Mouse (Mus musculus): ENCODE measurements at regions not wholly inside any gene's neighbourhood (a gene's known extent, or its start where the extent isn't known, plus 50 kb on each side); places are given as distances from the start of the nearest gene placed in this dataset.
"Not testable (repeated sequence)": the region's sequence is repeated elsewhere in the genome, so short reads cannot be mapped to it uniquely, and the experiment has no call there.

DNA sequence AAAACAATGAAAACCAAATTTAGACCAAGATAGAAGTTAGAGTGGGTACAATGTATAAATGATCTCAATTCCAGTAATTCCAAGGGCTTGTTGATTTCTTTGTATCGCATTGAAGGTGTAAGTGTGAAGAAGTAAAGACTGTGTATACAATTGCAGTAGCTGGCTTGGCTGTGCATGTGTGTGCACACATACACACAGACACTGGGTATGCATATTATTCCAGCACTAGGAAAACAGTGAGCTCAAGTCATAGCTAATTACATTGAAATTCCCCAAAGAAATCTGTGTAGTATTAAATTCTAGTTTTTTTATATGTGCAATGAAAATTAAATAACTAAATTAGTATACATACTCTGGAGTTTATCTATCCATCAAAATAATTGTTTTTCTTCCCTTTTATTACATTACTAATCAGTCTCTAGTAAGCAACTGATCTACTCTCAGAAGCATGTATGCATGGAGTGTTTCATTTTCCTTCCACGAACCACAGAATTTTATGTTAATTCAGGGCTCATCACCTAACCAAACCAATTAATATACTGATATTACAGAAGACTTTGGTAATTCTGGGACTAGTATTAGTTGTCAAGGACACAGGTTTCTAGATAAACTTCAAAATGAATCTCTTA lies 56.5 kb downstream of the Gm8797 start:
- in situ Hi-C loops (cut with MseI, MboI) = no loop called here

DNA sequence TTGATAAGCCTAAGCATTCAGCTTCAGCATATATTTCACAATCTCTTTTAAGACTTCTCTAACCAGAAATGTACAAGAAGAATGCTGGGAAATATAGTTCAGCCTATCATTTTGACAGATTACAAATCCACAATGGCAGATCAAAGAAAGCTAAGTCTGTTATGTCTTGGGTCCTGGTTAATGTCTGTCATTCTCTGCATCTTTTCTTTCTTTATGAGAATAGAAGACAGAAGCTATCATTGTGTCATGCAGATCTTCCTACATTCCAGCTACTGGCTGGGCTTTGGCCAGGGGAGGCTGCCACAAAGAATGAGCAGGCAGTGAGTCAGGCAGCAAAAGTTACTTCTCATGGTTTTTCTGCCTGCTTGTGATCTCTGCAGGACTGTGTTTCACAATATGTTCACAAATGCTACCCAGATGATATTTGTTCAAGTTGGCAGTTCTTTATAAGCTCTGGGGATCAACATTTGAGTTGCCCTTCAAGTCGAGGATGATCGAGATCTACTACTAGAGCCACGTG lies 60.5 kb downstream of the Gm8797 start:
- in situ Hi-C loops (cut with MseI, MboI) = no loop called here

DNA sequence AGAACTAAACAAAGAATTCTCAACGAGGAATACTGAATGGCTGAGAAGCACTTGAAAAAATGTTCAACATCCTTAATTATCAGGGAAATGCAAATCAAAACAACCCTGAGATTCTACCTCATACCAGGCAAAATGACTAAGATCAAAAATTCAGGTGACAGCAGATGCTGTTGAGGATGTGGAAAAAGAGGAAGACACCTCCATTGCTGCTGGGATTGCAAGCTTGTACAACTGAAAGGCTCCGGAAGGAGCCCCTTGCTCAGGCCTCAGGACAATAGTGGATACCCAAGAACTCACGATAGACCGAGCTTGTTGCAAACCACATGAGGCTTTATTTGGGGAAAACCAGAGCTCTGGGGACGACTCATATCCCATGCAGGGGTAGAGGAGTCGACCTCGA lies 69.6 kb downstream of the Gm8797 start:
- in situ Hi-C loops (cut with MseI, MboI) = not testable (repeated sequence)

DNA sequence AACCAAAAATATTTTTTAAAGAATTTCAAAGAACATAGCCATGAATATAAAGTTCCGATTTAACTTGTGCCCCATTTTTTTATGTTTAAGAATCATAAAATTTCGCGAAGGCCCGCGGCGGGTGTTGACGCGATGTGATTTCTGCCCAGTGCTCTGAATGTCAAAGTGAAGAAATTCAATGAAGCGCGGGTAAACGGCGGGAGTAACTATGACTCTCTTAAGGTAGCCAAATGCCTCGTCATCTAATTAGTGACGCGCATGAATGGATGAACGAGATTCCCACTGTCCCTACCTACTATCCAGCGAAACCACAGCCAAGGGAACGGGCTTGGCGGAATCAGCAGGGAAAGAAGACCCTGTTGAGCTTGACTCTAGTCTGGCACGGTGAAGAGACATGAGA lies 109.6 kb downstream of the Gm8797 start:
- in situ Hi-C loops (cut with MseI, MboI) = not testable (repeated sequence)

DNA sequence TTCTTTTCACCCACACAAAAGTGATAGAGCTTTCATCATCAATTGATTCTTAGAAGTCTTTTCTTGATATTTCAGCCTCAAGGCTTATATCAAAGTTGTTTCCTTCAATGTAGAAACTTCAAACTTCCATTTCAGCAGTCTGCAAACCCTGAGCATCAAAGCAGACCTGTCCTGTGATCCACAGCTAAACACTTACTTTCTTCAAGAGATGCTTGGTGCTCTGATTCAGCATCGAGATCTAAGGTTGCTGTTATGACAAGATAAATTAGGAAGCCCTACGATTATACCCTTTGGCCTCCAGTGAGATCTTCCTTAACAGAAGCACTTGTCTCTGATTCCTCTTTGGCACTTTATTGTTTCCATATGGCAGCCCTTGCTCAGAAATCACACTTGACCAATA lies 119.8 kb downstream of the Gm8797 start:
- in situ Hi-C loops (cut with MseI, MboI) = no loop called here

DNA sequence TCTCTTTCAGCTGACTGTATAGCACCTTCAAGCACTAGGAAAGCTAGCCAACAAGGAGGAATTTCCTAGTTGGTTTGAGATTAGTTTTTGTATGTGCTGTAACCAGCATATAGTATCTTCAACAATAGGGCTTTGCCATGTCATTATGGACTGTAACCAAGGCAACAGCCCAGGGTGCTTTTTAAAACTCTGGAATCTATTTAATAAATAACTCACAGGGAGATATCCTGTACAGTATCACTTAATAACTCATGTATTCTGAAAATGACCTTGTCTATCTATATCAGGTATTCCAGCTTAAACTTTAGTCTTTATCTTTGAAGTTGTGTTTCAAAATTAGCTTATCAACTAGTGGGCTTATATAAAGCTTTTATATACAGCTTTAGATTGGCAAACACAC lies 128.5 kb downstream of the Gm8797 start:
- in situ Hi-C loops (cut with MseI, MboI) = no loop called here

DNA sequence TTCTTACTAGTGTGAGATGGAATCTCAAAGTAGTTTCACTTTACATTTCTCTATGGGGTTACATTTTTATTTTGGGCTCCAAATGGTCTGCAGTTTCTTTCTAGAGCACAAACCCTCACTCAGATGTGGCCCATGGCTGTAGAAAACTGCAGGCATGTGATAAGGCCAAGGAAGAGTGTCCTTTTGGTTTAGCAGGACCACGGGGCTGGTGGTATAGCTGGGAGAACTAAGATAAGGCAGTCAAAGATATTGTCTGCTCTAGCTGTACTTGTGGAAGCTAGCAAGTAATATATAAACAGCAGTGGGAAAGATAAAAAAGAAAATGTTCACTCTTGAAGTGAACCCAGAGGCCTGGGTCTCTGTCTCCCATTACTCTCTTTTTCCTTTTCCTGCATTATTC lies 166.9 kb downstream of the Gm8797 start:
- in situ Hi-C loops (cut with MseI, MboI) = no loop called here

DNA sequence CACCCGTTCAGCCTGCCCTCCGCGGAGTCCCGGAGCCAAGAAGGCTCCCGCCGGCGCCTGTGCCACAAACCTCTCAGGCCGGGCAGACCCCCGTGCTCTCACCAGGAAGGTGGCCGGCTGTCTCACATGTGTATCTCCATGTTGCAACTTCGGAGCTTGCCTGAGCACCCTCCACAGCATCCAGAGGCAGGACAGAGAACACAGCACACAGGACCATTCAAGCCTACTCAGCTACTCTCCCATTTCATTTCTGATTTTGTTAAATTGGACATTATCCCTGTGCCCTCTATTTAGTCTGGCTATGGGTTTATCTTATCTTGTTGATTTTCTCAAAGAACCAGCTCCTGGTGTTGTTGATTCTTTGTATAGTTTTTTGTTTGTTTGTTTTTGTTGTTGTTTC lies 199.6 kb downstream of the Gm8797 start:
- in situ Hi-C loops (cut with MseI, MboI) = not testable (repeated sequence)

DNA sequence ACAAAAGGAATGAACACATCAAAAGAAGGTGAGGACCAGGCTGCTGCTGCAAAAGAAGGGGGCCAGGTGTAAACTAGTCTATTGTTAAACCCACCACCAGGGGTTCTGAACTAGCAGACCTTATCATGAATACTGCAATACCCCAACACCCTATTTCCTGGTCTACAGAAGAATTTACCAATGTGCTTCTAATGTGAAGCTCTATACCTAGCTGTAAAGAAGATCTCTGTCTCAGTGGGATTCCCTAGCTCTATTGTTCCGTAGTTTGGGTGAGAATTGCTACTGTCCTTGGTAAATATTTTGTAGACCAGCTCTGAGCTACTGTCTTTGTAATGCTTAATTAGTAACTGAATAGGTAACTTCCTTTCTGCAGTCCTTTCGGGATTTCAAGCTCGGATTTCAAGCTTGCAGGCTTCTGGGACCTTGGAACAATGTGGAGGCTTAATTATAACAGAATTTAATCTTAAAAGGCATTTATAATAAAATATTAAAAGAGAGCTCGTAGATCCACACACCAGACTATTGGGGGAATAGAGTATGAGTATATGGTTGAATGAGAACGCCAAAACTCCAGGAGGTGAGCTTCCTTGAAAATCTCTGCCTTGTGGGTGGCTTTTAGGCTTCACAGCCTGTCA lies 238.5 kb downstream of the Gm8797 start:
- in situ Hi-C loops (cut with MseI, MboI) = not testable (repeated sequence)

DNA sequence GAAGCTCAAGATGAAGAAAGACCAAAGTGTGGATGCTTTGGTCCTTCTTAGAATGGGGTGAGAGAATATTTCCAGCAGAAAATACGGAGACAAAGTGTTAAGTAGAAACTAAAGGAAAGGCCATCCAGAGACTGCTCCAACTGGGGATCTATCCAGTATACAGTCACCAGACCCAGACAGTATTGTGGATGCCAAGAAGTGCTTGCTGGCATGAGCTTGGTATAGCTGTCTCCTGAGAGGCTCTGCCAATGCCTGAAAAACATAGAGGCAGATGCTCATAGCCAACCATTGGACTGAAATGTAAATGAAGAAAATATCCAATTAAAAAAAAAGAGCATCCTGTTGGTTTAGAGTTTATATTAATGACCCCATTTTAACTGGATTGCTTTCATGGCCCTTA lies 253.8 kb downstream of the Gm8797 start:
- in situ Hi-C loops (cut with MseI, MboI) = no loop called here

DNA sequence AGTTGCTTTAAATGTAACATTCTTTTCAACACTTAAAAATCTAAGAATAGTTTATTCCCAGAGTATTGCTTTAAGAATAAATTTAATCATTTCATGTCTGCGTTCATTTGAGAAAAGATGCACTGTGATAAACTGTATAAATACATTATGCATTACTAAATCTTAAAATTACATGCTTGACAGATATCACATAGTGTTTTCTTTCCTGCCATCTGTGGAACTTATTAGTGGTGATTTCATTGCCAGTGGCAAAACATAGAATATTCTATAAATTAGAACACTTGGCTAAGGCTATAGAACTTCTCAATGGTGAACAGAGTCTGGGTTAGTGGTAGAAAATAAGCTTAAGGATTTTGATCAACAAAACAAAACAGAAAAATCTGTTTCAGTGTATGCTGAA lies 268.1 kb downstream of the Gm8797 start:
- in situ Hi-C loops (cut with MseI, MboI) = no loop called here

DNA sequence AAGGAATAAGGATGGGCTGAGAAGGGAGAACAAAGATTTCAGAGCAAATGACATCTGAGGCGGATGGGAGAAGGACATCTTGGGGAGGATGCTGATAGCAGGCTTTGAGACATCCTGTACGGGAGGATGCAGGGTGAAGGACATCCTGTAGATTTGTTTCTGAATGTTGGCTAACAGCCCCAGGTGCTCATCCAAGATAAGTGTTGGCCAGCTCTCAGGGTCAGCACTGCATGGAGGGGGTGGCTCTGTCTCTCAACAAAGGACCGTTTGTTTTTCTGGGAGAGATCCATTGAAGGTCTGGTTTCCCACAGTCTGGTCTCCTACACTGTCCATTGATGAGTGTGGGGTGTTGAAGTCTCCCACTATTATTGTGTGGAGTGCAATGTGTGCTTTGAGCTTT lies 290.7 kb downstream of the Gm8797 start:
- in situ Hi-C loops (cut with MseI, MboI) = not testable (repeated sequence)

DNA sequence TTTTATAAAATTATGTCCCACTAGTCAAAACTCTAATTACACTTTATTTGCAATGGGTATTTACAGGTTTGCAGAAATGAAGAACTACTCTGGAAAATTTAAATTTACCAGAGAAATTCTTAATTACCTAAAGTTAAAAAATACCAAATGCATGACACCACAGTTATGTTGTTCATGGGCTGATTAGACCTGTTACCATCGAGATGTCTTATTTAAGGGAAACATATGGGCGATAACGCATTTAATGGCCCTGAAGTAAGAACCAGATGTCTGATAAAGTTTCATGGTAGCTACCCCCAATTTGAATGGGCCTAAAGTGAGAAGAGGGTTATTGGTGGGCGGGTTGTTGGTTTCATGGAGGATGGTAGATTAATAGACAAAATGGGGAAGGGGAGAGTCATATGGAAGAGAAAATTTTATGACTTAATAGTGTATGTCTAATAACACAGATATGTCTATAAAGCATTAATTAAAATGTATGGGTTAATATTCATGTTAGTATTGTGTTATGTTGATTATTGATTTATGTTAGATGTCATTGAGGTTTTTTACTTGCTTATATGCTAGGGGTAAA lies 299.0 kb downstream of the Gm8797 start:
- in situ Hi-C loops (cut with MseI, MboI) = no loop called here

DNA sequence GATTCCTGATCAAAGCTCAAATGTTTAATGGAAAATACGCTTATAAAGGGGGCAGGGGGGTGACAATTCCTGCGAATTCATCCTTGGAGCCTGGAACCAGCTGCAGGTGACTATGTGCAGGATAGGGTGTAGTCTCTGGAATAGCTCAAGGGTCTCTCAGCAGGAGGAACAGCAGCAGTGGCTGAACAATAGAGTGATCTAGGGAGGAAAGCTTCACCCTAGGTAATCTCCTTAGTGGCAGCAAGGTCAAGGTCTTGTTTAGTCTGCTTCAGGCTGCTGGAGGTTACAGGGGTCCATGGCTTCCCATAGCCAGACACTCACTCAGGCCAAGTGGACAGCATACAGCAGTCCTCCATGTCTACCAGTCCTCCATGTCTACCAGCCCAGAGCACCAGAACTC lies 301.3 kb downstream of the Gm8797 start:
- in situ Hi-C loops (cut with MseI, MboI) = no loop called here

DNA sequence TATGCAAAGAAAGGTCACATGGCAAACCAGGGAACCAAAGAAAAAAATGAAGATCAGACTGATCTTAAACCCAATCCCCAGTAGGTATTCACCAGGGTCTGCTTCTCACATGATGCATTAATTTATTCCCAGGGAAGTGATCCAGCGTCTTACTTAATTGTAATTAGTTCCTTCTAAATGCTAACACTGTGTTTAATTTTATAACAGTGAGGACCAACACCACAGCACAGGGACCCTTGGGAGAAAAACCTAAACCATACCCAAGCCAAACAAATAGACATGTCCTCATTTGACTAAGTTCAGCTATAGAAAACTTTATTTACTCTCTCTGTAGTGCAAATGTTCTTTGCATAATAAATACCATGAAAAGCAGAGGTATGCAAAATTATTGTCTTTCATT lies 333.2 kb downstream of the Gm8797 start:
- in situ Hi-C loops (cut with MseI, MboI) = no loop called here

DNA sequence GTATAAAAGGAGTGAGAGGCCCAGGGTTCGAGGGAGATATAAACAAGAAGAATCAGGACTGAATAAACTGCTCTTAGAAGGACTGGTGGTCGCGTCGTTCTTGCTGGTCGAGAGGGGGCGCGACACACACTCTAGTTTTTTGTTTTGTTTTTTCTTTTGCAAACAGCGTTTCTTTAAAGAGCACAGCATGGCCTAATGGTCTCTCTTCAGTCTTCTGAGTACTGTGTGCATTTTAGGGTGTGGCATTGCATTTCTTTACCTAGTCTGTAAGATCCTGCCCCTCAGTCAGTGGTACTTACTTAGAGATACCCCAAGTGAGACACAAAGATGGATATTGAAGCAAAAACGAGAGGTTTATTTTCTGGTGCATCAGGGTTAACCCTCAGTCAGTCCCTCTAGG lies 336.7 kb downstream of the Gm8797 start:
- in situ Hi-C loops (cut with MseI, MboI) = no loop called here

DNA sequence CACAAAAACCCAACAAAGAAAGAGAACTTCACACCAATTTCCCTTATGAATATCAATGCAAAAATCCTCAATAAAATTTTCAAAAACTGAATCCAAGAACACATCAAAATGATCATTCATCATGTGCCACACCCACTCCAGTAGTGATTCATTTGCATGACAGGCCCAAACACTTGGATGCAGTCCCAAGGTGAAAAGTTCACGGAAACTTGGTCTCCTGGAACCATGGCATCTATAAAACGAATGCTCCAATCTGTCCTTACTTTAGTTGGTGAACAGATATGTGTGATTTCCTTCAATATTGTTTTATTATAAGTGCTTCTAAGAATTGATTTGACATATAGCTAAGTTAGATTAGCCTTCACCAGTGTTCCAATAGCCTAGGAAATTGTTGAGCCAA lies 343.3 kb downstream of the Gm8797 start:
- in situ Hi-C loops (cut with MseI, MboI) = no loop called here

DNA sequence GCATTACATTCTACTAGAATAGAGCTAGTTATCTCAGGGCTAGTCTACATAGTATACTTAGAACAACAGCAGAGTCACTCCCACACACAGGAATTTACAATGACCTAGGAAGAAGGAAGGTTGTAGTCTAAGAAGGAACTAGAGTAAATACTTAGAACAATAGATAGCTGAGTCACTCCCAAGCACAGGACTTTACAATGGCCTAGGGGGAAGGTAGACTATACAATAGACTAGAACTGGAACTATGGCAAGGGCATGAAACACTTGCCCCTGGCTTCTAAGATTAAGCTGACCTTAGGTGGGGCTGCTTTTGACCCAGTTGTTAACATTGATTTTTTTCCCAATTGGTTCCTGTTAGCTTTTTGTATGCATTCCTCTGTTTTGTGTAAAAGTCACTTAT lies 343.8 kb downstream of the Gm8797 start:
- in situ Hi-C loops (cut with MseI, MboI) = not testable (repeated sequence)

DNA sequence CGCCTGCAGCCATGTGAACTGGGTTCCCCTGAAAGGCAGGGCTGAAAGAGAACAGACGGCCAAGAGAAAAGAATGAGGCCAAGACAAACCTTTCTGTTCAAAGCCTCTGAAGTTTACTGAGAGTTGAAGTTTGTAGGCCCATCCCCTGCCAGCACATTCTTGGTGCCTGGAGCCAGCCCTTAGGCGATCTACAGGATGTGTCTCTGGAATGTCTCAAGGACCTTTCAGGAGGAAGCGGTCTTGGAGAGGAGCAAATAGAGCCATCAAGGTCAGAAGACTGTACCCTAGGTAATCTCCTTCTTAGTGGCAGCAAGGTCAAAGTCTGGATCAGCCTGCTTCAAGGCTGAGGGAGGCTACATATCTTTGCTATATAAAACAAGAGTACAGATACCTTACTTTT lies 350.3 kb downstream of the Gm8797 start:
- in situ Hi-C loops (cut with MseI, MboI) = loop anchor here in 1 of 2 experiments (25.0 kb wide), 1 partner anchor 911 kb away; no protein-coding TSS in a partner anchor

DNA sequence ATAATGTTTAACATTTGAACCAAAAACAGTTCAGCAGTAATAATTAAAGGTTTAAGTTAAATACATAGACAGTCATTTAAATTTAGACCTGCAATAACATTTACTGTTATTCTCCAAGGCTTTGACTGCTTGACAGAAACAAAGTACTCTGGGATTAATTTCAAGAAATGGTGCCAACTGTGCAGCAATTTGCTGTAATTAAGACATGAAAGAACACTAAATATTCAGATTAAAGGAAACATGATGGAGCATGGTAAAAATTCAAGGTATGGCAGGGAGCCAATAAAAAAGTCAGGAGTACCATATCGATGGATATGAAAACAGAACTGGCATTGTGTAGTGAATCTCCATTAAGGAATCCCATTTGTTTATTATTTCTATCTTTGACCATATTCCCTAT lies 352.3 kb downstream of the Gm8797 start:
- in situ Hi-C loops (cut with MseI, MboI) = loop anchor here in 1 of 2 experiments (25.0 kb wide), 1 partner anchor 909 kb away; no protein-coding TSS in a partner anchor

DNA sequence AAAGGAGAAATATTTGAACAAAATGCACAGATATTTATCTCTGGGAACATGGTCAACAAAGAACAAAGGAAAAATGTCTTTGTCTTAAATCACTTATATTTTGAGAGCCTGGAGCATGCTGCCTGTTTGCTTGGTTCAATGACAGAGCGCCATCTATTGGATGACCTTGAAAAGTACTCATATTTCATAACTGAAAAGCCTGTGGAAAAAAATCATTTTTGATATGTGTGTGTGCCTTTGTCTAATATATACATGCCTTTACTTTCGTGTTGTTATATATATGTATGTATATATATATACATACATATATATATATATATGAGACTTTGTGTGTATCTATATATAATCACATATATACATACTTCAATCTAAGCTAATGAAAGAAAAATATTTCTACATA lies 356.1 kb downstream of the Gm8797 start:
- in situ Hi-C loops (cut with MseI, MboI) = loop anchor here in 1 of 2 experiments (25.0 kb wide), 1 partner anchor 906 kb away; no protein-coding TSS in a partner anchor

DNA sequence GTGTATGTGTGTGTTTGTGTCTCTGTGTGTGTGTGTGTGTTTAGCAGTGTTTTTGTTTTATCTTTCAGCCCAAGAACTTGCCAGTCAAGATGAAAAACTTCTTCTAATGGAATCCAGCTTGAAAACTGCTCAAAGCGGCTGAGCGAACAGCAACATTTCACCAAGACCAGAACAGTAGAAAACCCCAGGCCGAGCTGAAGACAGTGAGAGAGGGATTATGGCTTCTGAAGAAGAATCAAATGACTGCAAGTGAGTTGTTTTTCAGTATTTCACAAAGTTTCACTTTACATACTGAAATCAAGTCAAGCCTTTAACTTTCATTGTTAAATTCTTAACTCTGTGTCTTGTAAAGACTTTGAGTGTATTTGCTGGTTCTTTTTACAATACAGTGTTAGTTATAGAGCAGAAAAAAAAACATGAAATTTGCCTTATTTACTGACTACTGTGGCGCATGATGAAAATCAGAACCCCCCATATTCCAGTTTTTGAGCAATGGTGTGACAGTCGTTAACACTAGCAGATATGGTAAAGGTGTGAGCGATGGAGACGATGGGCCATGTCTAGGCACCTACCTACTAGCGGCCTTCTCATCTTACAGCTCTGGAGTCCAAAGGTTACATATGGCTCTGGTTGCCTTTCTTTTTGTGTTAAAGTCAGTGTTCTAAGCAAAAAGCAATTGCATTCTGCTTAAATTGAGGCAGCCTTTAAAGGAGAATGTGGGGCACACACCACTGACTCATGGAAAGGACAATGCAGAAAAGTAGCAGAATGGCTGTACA lies 357.0 kb downstream of the Gm8797 start:
- in situ Hi-C loops (cut with MseI, MboI) = loop anchor here in 1 of 2 experiments (25.0 kb wide), 1 partner anchor 905 kb away; no protein-coding TSS in a partner anchor
